Mouse (Mus musculus): ENCODE results near the gene Glud1. TPM values are rescaled to one million over a fixed set of nuclear protein-coding genes. Genes with fewer than 3 reads are reported as not detected.
A peak's percentile ranks its signal among the peaks of the same experiment; 100 is the strongest.

The Glud1 gene
- total and polyA plus RNA-seq, 3 experiments = 57.1 to 125 (median 92.3) TPM

DNA sequence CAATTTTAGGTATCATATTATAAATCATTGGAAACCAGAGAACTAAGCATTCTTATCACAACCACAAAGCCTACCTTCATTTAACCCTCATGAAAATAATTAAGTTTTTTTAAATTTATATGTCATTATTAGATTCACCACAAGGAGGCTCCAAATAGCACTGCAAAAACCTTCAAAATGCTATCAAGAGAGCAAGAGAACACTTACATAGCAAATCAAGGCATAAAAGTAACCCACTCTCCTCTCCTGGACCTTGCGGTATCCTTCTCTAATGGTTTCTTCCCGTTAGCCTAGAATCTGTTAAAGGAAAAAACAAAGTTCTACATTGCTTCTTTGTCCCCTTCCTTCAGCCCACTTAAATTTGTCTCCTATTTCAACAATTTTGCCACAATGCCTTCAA, 37.2 kb upstream of the Glud1 start:
- Histone ChIP-seq H3K27me3 (ENCODE audit: control insufficient read depth in 1 of 2, insufficient read depth in 2 of 2, low read length in 2 of 2) (no peaks in the 10 kb centered on the region), H3K4me1 (ENCODE audit: control insufficient read depth in 1 of 2, insufficient read depth in 2 of 2, low read length in 2 of 2) (no peaks in the 10 kb centered on the region), H3K9me3 (replicated peaks; ENCODE audit: insufficient read depth, low read length) (no peaks in the 10 kb centered on the region), H3K4me3 (ENCODE audit: control insufficient read depth in 1 of 2, insufficient read depth in 1 of 2, low read depth in 2 of 2, low read length in 2 of 2) (no peak overlapping the region), H3K9ac (ENCODE audit: control insufficient read depth, low read depth, low read length, poor library complexity, severe bottlenecking) (no peak overlapping the region), H3K27ac (ENCODE audit: control insufficient read depth, low read depth, low read length) (no peak overlapping the region), H3K79me2 (ENCODE audit: control insufficient read depth, insufficient read depth, low read length, poor library complexity) (no peaks in the 10 kb centered on the region), H3K36me3 (ENCODE audit: control insufficient read depth in 1 of 2, insufficient read depth in 2 of 2, low read length in 2 of 2) (no peaks in the 10 kb centered on the region)
- TF ChIP-seq TBP (IDR thresholded peaks at IDR 0.05; ENCODE audit: low read depth, low read length) = no peak
- peak; percentile 90 for TF ChIP-seq ZC3H11A (IDR thresholded peaks at IDR 0.05; ENCODE audit: low read depth, low read length)
- peak; percentile 61; the same call in 1 of the 2 replicates for TF ChIP-seq SIN3A (IDR thresholded peaks at IDR 0.05; ENCODE audit: low read length)
- no peak for TF ChIP-seq MAZ (IDR thresholded peaks at IDR 0.05; ENCODE audit: low read depth, low read length)
- TF ChIP-seq ZNF384 (IDR thresholded peaks at IDR 0.05; ENCODE audit: low read depth, low read length) = peak; percentile 66
- 0 out of 2 replicates have a peak, but pooled peaks have one; percentile 44 for TF ChIP-seq MYC (IDR thresholded peaks at IDR 0.05; ENCODE audit: low read depth, low read length)
- no peak for TF ChIP-seq ETS1 (IDR thresholded peaks at IDR 0.05; ENCODE audit: low read depth, low read length)
- no peak for TF ChIP-seq UBTF (IDR thresholded peaks at IDR 0.05; ENCODE audit: borderline replicate concordance, insufficient read depth, low read depth, low read length)
- peak; percentile 96 for TF ChIP-seq SMC3 (IDR thresholded peaks at IDR 0.05; ENCODE audit: low read depth, low read length)
- peak; percentile 86 for TF ChIP-seq RAD21 (IDR thresholded peaks at IDR 0.05; ENCODE audit: low read depth, low read length)
- peak in 2 of 3 experiments; percentile 42 to 82; a peak in 4 of 6 replicates for TF ChIP-seq CTCF (IDR thresholded peaks at IDR 0.05 in 2 of 3, conservative IDR thresholded peaks at IDR 0.05 in 1 of 3; ENCODE audit: control insufficient read depth in 1 of 3, insufficient read depth in 1 of 3, low read depth in 2 of 3, low read length in 3 of 3, poor library complexity in 1 of 3, severe bottlenecking in 1 of 3)
- TF ChIP-seq TAL1 (IDR thresholded peaks at IDR 0.05; ENCODE audit: low read length) = no peak
- DNase-seq (ENCODE audit: low read depth, low spot score) = peak; percentile 67

DNA sequence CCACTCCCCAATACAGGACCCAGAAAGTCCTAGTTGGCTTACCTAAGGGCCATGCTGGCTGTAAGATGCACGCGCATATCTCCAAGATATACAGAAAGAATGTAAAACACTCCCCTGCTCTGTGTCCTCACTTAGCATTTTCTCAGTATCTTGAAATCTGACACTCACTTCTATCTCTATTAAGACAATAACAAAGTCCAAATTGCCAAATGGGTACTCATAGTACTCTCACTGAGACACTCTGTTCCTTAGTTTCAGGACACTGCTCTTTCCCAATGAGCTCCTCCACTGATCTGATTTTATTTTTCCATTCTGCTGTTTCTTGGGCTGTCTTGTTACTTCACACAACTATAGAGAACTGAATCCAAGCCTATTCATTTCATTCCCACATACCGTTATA, 36.4 kb upstream of the Glud1 start:
- no peaks in the 10 kb centered on the region for H3K79me2 ChIP-seq (ENCODE audit: control insufficient read depth, insufficient read depth, low read length, poor library complexity)
- no peak for DNase-seq (ENCODE audit: low read depth, low spot score)
- H3K9me3 ChIP-seq (replicated peaks; ENCODE audit: insufficient read depth, low read length) = no peaks in the 10 kb centered on the region
- no peak overlapping the region for H3K27ac ChIP-seq (ENCODE audit: control insufficient read depth, low read depth, low read length)
- H3K4me3 ChIP-seq (ENCODE audit: control insufficient read depth in 1 of 2, insufficient read depth in 1 of 2, low read depth in 2 of 2, low read length in 2 of 2) = no peak overlapping the region
- no peaks in the 10 kb centered on the region for H3K27me3 ChIP-seq (ENCODE audit: control insufficient read depth in 1 of 2, insufficient read depth in 2 of 2, low read length in 2 of 2)
- no peaks in the 10 kb centered on the region for H3K36me3 ChIP-seq (ENCODE audit: control insufficient read depth in 1 of 2, insufficient read depth in 2 of 2, low read length in 2 of 2)
- H3K4me1 ChIP-seq (ENCODE audit: control insufficient read depth in 1 of 2, insufficient read depth in 2 of 2, low read length in 2 of 2) = no peaks in the 10 kb centered on the region
- TF ChIP-seq MXI1 (IDR thresholded peaks at IDR 0.05; ENCODE audit: low read depth, low read length) (no peak), USF2 (IDR thresholded peaks at IDR 0.05; ENCODE audit: borderline replicate concordance in 1 of 2, insufficient read depth in 1 of 2, low read depth in 1 of 2, low read length in 2 of 2) (no peak), MYB (IDR thresholded peaks at IDR 0.05; ENCODE audit: low read depth, low read length) (no peak)
- H3K9ac ChIP-seq (ENCODE audit: control insufficient read depth, low read depth, low read length, poor library complexity, severe bottlenecking) = no peak overlapping the region

- peaks cover 0 to 2% of the 10 kb centered on the region in 2 experiments; a peak in 2 of 4 replicates for H3K36me3 ChIP-seq (ENCODE audit: control insufficient read depth in 1 of 2, insufficient read depth in 2 of 2, low read length in 2 of 2)
- no peak for DNase-seq (ENCODE audit: low read depth, low spot score)
- TF ChIP-seq CTCF (IDR thresholded peaks at IDR 0.05 in 2 of 3, conservative IDR thresholded peaks at IDR 0.05 in 1 of 3; ENCODE audit: control insufficient read depth in 1 of 3, insufficient read depth in 1 of 3, low read depth in 2 of 3, low read length in 3 of 3, poor library complexity in 1 of 3, severe bottlenecking in 1 of 3) (no peak), RCOR1 (IDR thresholded peaks at IDR 0.05; ENCODE audit: low read depth, low read length) (no peak), ZC3H11A (IDR thresholded peaks at IDR 0.05; ENCODE audit: low read depth, low read length) (no peak), HCFC1 (IDR thresholded peaks at IDR 0.05; ENCODE audit: low read depth, low read length) (no peak), MEF2A (IDR thresholded peaks at IDR 0.05; ENCODE audit: extremely low read depth, insufficient replicate concordance, low read depth, low read length, poor library complexity, severe bottlenecking) (no peak), CHD2 (IDR thresholded peaks at IDR 0.05; ENCODE audit: low read length) (no peak), UBTF (IDR thresholded peaks at IDR 0.05; ENCODE audit: borderline replicate concordance, insufficient read depth, low read depth, low read length) (no peak), POLR2AphosphoS5 (IDR thresholded peaks at IDR 0.05; ENCODE audit: borderline replicate concordance, low read depth, low read length) (no peak), KAT2A (conservative IDR thresholded peaks at IDR 0.05; ENCODE audit: low read depth, low read length) (no peak), GATA1 (IDR thresholded peaks at IDR 0.05; ENCODE audit: low read depth, low read length) (no peak), E2F4 (IDR thresholded peaks at IDR 0.05; ENCODE audit: borderline replicate concordance, low read depth, low read length) (no peak), TCF12 (IDR thresholded peaks at IDR 0.05; ENCODE audit: low read depth, low read length) (no peak), USF1 (IDR thresholded peaks at IDR 0.05; ENCODE audit: low read depth, low read length) (no peak), POLR2A (IDR thresholded peaks at IDR 0.05; ENCODE audit: control insufficient read depth in 1 of 2, insufficient read depth in 1 of 2, low read depth in 1 of 2, low read length in 2 of 2, poor library complexity in 1 of 2) (no peak)
Measured at GRCm38 (mm10) chr14:34275225-34275624, 35.3 kb upstream of the Glud1 start.

More at GRCm38 (mm10) chr14:34275225-34275624, 35.3 kb upstream of the Glud1 start:
- H3K4me3 ChIP-seq (ENCODE audit: control insufficient read depth in 1 of 2, insufficient read depth in 1 of 2, low read depth in 2 of 2, low read length in 2 of 2) = no peak overlapping the region
- no peaks in the 10 kb centered on the region for H3K79me2 ChIP-seq (ENCODE audit: control insufficient read depth, insufficient read depth, low read length, poor library complexity)
- H3K9ac ChIP-seq (ENCODE audit: control insufficient read depth, low read depth, low read length, poor library complexity, severe bottlenecking) = no peak overlapping the region
- H3K9me3 ChIP-seq (replicated peaks; ENCODE audit: insufficient read depth, low read length) = no peaks in the 10 kb centered on the region
- H3K27ac ChIP-seq (ENCODE audit: control insufficient read depth, low read depth, low read length) = no peak overlapping the region
- no peaks in the 10 kb centered on the region for H3K27me3 ChIP-seq (ENCODE audit: control insufficient read depth in 1 of 2, insufficient read depth in 2 of 2, low read length in 2 of 2)
- H3K4me1 ChIP-seq (ENCODE audit: control insufficient read depth in 1 of 2, insufficient read depth in 2 of 2, low read length in 2 of 2) = peaks cover 0 to under 1% of the 10 kb centered on the region in 2 experiments; a peak in 1 of 4 replicates
